Mouse (Mus musculus) small intestine, adult 2 months (tissue): ENCODE measurements around the gene Dnajc25.

Experiments used
- CTCF ChIP-seq: fragments of 200-500 bp; IDR thresholded peaks from 2 replicates; pipeline ENCODE4 v1.5.1; 2012; ENCODE audit warnings: low read depth, mild to moderate bottlenecking, control low read depth, inconsistent platforms, low read length, moderate library complexity, mixed read lengths; ENCODE audit not compliant: insufficient replicate concordance, insufficient read length; ENCODE audit errors: extremely low read depth
- POLR2A ChIP-seq: fragments of 200-500 bp; IDR thresholded peaks from 2 replicates; pipeline ENCODE4 v1.6.1; 2012; ENCODE audit warnings: low read depth, mild to moderate bottlenecking, control low read depth, inconsistent platforms, low read length, moderate library complexity

- TF ChIP-seq CTCF: no peak
- no peak for TF ChIP-seq POLR2A
These were observed 49.0 kb downstream of the Dnajc25 start for GRCm38 (mm10) chr4:59043891-59044290.
